Mouse (Mus musculus) MN1 (cell line): ENCODE results near the gene Uckl1.
A peak's percentile ranks its signal among the peaks of the same experiment; 100 is the strongest.

Experiments
- DNase-seq: peaks from one replicate; pipeline ENCODE4 v3.0.0-alpha.2; 2016; ENCODE audit warnings: low spot score

The Uckl1 gene

DNA sequence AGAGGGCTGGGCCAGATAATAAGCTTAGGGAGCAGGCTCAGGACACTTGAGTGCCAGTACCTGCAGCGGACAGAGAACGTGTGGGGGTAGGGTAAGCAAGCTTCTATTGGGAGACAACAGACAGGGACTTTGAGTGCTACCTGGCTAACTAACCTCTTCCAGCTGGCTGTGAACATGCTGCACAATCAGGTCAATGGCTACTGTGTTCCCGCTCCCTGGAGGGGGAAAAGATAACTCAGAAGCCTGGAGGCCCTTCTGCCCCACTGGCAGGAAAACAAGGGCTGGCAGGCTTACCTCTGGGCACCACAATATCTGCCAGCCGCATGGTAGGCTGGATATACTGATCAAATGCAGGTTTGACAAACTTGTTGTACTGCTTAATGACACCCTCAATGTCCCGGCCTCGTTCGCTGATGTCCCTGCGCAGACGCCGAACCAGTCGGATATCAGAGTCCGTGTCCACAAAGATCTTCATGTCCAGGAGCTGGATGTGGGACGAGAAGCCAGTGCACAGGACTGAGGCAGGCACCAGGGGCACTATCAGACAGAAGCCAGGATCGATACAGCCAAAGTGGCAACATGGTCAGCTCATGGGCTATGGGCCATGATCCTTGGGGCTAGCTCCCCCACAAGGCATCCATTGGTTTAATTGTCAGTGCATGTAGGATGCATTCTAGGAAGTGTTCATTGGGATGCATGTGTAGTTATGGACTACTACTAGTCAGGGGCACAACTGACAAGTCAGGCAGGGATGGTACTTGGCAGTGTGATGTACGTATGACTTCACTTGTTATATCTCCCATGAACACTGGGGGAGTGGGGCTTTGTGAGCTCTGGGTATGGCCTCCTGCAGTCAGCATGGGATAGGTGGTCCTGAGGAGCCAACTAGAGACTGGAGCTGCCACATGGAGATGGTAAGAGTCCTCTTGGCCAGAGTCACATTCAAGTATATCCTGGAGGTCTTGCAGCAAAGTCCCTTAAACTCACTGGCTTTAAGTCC lies 11.5 kb downstream of the Uckl1 start:
- no peak for DNase-seq

DNA sequence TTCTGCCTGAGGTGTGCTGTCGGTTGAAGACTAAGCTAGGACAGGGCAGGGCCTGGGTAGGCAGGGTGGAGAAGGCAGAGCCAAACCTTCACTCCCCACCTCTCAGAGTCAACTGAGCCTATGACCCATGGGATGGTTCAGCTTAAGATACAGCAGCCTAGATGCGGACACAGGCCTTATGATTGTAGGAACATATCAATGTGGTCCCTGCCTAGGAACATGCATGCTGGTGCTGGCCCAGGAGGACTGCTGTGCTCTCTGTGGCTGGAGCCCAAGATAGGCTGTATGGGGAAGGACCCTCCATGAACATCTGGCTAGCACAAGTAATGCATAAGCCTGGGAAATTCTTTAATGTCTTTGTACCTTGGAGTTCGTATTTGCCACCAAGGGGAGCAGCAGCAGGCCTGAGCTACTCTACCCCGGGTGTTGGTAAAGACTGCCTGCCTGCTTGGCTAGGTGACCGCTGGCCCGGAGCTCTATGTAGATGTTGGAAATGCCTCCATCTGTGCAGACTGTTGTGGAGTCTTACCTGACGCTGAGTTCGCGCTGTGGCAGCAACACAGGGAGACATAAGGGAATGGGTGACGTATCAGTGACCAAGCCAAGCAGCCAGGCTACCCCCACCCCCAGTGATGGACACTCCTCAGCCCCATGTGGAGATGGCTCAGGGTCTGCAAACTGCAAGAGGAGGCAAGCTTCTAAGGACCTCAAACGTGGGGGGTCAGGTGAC lies 12.6 kb downstream of the Uckl1 start:
- no peak for DNase-seq

DNA sequence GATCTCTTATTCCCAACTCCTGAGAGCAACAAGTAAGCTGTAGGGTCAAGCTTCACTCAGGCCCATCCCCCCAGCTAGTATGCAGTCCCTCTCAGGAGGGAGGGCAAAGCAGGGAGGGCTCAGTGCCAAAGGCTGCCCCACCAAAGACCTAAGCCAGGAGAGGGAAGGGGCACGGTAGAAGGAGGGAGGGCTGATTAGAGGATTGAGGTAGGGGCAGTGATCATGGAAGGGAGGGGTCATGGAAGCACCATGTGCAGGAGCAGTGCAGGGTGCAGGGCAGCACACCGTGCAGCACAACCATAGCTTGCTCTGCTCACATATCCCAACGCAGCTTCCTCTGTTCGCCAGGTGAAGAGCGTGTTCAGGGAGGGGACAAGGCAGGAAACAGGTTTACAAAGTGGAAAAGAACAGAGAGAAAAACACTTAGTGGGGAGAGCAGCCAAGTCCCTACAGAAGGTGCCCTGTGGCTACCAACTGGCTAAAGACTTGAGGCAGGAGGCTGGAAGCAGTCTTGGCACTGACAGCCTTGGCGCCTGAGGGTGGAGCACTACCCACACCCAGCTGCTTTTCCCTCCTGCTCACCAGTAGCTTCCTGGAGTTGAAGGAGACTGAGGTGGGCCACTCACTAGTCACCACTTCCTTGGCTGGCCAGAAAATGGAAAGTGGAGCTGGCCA lies 13.6 kb downstream of the Uckl1 start:
- DNase-seq, result no peak

DNA sequence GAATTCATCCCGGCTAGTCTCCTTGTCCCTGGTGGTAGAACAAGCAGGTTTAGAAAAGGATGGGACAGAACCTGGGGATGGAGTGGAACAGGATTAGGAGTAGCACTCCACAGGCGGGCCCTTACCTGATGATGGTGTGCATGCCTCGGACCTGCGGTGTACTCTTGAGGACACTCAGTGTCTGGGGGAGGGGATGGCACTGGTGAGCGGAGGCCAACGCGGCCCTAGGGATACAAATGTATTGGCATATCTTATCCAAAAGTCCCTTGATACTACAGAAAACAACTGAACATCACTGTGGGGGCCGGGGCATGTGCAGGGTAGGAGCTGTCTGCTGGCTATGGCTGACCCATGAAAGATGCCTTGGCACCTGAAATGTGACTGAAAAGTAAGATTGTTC lies 14.3 kb downstream of the Uckl1 start:
- no peak for DNase-seq

DNA sequence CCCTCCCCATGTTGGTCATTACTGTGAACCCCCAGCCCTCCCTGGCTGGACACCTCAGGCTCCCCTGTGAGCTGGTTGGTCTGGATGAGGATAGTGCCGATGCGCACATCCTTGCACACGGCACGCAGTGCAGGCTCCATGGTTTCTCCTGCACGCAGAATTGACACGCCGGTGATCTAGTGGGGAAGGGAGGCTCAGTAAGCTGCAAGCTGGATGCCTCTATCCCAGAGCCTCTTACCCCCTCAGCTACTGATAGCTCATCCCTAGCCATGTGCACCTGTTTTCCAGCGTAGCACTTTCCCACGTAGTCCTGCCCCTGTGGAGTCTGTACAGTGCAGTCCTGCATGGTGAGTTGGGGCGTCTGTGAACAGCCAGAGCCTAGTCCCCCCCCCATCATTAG lies 14.8 kb downstream of the Uckl1 start:
- no peak for DNase-seq

DNA sequence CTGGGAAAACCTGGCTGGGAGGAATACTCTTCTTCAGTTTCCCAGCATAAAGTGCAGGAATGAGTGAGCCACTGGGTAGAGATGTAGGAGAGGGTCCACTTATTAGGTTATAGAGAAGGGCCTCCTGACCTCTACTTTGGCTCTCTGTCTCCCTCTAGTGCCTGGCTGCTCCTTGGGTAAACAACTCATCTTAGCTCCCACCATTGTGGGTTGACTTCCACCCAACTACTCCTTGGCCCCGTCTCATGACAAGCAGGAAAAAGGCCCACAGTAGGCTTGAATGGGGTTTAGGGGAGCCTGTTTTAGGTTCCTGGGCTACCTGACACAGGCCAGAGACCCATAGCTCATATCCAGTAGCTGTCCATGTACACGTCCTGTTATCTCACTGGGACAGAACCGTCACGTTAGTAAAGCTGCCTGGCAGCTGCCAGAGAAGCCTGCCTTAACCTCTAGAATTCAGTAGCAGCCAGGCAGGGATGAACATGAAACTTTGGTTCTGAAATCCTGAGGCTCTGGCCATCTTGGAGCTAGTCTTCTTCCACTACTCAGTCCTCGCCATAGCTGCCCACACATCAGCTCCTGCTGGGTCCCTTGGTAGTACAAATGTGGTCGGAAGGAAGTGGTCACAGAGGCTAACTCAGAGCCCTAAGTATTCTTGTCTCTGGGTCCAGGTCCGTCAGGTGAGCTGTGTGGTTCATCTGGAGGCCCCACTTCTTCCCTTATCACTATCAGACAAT lies 16.3 kb downstream of the Uckl1 start:
- DNase-seq, result peak; percentile 68

DNA sequence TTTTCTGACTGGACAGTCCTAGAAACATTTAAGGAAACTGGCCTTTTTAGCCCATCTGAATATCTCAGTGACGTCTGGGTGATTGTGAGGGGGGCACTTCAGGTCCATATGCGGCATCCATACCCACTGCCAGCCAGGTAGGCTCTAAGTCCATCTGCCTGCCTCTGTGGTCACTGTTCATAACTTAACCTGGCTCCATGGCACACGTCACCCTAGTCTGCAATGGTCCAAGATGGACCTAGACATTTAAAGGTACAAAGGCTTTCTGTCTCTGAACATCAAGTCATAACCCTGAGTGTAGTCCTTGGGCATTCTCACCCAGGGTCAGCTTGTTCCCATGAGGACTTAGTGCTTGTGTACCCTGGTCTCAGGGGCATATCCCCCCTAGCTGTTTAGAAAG lies 17.4 kb downstream of the Uckl1 start:
- no peak for DNase-seq

DNA sequence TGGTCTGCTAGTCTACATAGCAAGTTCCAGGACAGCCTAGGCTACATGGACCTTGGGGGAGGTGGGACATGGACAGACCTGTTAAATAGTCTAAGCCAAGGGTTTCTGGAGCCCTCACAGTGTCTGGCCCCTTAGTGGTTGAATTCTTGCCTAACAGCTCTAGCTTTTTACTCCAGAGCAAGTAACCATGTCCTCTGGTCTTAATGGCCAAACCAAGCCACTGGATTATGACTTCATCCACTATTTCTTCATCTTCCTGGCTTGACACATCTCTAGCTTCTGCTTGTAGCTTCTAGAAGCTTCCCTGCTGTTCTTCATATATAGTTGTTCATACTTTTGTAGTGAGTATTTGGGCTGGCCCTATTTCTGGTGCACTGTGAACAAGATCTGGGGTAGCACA lies 30.9 kb downstream of the Uckl1 start:
- DNase-seq, result no peak

DNA sequence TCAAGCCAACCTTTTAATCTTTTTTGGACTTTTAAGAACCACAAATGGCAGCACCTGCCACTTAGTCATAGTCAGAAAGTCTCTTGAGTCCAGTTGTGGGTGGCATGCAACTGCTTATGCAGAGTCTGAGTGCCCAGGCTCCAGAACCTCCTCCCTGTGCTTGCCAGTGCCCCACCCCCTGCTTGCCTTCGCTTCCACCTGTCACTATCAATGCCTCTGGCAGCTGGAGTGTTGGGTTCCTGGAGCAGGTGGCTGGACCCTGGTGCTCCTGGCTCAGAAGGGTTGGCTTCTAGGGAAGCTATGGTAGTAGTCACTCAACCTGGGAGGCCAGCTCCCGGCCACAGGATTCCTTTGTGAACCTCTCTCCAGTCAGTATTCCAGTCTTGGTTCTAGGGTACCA lies 34.5 kb downstream of the Uckl1 start:
- DNase-seq, result no peak

DNA sequence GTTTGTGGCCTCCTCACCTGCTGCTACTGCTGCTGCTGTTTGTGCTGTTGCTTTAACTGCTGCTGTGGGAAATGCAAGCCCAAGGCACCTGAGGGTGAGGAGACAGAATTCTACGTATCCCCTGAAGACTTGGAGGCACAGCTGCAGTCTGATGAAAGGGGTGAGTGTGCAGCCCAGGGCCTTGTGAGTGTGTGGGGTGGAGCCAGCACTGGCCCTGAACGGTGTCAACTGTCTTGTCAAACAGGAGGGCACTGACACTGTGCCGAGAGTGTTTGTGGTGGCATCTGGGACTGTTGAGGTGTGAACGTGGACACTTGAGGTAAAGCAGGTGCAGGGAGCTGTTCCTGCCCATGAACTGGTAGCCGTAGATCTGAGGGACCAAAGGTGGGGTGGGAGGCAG lies 36.0 kb downstream of the Uckl1 start:
- DNase-seq, result no peak

DNA sequence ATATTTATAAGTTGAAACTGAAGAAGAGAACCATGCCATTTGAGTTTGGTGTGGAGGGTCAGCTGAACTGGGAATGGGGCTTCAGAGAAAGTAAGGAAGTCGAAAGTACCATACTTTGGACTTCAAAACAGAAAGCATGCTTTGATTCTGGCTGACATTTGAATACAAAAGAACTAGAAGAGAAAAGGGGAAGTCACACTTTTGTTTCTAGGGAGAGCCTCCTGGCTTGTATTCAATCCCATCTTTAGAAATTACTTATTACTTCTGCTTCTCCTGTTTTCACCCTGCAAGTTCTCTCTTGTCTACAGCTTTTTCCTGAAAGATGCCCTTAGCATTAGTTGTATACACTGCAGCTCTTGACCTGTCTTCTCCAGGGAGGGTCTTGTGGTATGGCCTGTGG lies 36.5 kb downstream of the Uckl1 start:
- DNase-seq, result no peak

DNA sequence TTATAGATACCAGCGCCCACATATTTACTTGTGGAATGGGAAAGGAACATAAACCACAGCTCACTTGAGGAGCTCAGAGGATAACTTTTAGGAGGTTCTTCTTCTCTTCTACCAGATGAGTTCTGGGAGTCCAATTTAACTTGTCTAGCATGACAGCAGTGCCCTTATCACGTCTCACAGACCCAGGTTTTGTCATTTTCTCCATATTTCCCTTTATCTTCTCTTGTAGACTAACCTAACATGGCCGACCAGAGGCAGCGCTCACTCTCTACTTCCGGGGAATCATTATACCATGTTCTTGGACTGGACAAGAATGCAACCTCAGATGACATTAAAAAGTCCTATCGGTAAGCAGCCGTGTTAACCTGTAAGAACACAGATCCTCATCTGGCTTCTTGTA lies 38.5 kb downstream of the Uckl1 start:
- no peak for DNase-seq

DNA sequence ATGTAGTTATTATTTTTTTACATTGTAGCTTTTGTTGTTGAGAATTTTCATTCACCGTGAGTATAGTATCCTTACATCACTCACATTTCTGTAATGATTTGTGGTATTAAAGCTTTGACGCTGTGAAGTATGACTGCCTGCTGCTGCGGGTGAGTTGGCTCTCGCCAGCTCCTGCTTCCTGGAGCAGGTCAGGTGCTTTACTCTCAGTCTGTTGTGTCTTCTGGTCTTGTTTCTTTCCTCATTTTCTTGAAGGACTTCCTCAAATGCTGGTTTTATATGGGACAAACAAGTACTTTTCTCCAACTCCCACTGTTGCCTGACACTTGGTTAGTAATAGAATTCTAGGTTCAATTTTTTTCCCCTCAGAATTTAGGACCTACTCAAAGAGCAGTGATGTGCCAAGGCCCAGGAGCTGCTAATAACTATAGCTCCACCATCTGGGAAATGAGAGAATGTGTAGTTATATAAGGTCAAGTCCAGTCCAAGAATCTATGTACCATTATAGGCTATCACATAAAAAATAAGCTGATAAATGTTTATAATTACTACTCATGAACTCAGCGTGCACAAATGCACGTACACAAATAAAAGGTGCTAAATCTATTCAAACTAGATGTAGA lies 42.8 kb downstream of the Uckl1 start:
- no peak for DNase-seq

DNA sequence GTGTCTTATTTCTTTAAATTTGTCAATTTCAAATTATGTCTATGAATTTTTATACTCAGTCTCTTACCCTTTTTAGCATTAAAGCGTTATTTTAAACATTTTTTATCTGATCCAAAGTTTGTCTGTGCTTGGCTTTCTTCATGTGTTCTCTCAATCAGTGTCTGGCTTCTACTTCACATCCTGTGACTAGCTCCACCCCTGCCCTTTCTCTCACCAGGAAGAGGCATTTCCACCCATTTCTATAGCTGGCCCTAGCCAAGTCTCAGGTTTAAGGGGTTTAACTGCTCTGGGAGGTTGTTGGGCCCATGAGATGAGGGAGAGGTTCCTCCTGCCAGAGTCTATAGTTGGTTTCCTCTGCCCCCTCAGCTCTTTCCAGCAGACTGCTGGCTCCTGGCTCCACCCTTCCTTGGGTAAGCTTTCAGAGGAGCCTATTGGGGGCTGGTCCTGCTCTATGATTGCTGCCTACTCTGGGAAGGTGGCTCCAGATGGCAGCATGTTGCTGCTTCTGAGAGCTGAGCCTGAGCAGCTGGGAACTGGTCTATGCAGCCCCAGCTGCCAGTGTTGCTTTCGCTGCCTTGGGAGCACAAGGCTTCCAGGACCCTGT lies 47.1 kb downstream of the Uckl1 start:
- peak; percentile 78 for DNase-seq

DNA sequence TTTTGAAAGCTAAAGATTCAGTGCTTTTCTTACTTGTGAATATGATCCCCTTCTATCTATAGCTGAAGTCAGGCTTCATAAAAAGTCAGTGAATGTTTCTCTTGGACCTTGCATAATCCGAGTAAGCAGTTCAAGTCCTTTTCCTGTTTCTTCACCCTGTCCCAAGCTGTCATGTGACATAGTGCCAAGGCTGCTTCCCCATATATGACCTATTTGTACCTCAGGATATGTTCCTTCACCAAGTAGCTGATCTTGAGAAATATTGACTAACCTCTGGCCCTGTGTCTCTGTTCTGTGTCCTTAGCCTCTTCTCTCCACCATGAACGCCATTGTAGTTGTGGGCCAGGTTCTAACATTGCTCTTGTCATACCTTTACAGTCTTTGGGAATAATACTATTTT lies 48.3 kb downstream of the Uckl1 start:
- no peak for DNase-seq

DNA sequence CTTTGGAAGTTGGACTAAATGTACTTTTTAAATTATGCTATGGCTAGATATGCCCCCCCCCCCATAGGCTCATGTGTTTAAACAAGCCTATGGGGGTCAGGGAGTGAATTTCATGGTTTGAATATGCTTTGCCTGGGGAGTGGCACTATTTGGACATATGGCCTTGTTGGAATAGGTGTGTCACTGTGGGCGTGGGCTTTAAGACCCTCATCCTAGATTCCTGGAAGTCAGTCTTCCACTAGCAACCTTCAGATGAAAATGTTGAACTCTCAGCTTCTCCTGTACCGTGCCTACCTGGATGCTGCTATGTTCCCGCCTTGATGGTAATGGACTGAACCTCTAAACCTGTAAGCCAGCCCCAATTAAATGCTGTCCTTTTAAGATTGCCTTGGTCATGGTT lies 52.1 kb downstream of the Uckl1 start:
- DNase-seq, result no peak

DNA sequence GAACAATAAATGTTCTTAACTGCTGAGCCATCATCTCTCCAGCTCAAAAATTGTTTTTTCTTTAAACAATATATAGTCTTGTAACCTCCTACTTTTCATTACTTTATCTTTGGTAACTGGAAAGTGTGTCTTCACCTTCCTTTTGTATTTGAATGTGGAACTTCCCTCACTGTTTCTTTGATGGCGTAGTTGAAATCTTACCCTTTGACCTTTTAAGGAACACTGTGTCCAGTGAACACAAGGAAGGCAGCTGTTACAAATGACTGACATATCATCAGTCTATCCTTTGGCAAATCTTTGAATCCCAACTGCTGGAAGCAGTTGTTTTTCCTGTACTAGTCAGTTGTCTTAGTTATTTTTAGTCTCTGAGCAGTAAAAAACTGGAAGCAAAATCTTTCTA lies 55.6 kb downstream of the Uckl1 start:
- DNase-seq, result no peak

DNA sequence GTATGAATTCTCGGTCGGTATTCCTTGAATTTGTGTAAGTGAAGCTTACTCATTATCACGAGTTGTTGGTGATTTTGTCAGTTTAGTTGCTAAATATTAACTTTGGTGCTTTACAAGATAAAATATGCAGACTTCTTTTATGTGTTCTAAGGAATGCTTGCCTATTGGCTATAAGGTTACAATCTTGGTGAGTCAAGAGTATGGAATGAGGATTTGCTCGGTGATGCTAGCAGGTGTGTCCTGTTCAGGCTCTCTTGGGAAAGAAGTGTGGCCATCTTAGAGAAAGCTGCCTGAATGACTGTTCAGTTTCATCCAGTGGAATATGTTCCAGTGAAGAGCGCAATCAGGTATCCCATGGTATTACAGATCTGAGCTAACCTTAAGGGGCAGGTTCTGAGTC lies 59.2 kb downstream of the Uckl1 start:
- DNase-seq, result no peak

DNA sequence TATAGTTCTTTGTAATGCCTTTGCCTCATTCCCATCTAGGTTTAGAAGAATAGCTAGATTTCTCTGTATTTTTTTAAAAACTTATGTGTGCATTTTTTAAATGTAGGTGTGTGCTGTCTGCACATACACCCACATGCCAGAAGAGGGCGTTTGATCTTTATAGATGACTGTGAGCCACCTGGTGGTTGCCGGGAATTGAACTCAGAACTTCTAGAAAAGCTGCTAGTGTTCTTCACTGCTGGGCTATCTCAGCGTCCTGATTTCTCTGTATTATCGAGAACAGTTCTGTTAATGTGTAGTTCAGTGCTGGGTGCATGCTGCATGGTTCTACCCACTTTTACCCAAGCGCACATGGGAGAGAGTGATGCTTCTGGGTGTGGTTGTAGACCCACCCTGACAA lies 61.9 kb downstream of the Uckl1 start:
- peak; percentile 42 for DNase-seq

DNA sequence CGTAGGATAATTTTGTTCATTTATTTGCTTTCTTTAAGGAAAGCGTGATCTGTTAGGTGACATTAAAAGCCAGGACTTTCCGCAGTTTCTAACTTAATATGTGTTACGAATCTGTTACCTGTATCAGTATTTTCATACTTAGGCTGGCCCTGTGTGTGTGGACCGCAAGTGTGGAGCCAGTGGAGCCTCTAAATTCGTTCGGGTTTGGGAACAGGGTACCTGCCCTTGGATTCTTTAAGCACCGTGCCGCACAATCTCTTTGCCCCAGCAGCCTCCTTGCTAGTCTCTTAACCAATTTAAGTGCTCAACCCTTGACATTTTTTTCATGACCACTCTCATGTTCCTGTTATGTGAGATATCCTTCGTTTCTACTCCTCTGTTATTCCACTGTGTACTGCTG lies 63.2 kb downstream of the Uckl1 start:
- no peak for DNase-seq

DNA sequence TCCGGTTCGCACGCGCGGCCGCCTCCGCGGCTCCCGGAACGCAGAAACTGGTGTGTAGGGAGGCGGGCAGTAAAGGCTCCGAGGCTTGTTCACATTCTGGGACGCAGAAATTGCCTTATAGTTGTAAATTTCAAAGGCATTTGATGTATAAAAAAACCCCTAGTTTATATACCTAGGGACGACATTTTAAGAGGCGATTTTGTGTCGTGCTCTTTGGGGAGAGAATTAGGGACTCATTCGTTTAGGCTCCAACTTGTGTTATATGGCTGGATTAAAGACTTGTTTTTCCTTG lies 63.8 kb downstream of the Uckl1 start:
- DNase-seq, result no peak
